Mouse (Mus musculus): Measurements from ENCODE around the gene Pkp4.
"Not testable (repeated sequence)": the region's sequence is repeated elsewhere in the genome, so short reads cannot be mapped to it uniquely, and the experiment has no call there.

Pkp4 gene

GRCm38 (mm10) chr2:59343834-59344233 lies 183.2 kb downstream of the Pkp4 start:
- no peak for DNase-seq

GRCm38 (mm10) chr2:59344699-59345098 lies 184.0 kb downstream of the Pkp4 start:
- no peak for DNase-seq

- DNase-seq = no peak
Measured at GRCm38 (mm10) chr2:59345141-59345839, 184.6 kb downstream of the Pkp4 start.

GRCm38 (mm10) chr2:59346443-59346842 lies 185.8 kb downstream of the Pkp4 start:
- no peak for DNase-seq

- no peak for DNase-seq
Measured at GRCm38 (mm10) chr2:59348585-59348984, 187.9 kb downstream of the Pkp4 start.

- DNase-seq = no peak
Measured at GRCm38 (mm10) chr2:59350094-59350493, 189.4 kb downstream of the Pkp4 start.

GRCm38 (mm10) chr2:59351303-59352099 lies 190.9 kb downstream of the Pkp4 start:
- no peak for DNase-seq

- DNase-seq = no peak
Measured at GRCm38 (mm10) chr2:59353821-59354220, 193.2 kb downstream of the Pkp4 start.

GRCm38 (mm10) chr2:59355531-59356289 lies 195.1 kb downstream of the Pkp4 start:
- DNase-seq = no peak

GRCm38 (mm10) chr2:59359760-59360342 lies 199.2 kb downstream of the Pkp4 start:
- DNase-seq = no peak

GRCm38 (mm10) chr2:59361350-59361780 lies 200.7 kb downstream of the Pkp4 start:
- DNase-seq = no peak

GRCm38 (mm10) chr2:59364156-59364842 lies 203.6 kb downstream of the Pkp4 start:
- DNase-seq = no peak

GRCm38 (mm10) chr2:59367191-59367590 lies 206.5 kb downstream of the Pkp4 start:
- no peak for DNase-seq

GRCm38 (mm10) chr2:59373113-59373512 lies 212.5 kb downstream of the Pkp4 start:
- no peak for DNase-seq

- DNase-seq = no peak
Measured at GRCm38 (mm10) chr2:59378096-59378495, 217.4 kb downstream of the Pkp4 start.

GRCm38 (mm10) chr2:59378861-59379260 lies 218.2 kb downstream of the Pkp4 start:
- not testable (repeated sequence) for DNase-seq

GRCm38 (mm10) chr2:59383231-59383630 lies 222.6 kb downstream of the Pkp4 start:
- no peak for DNase-seq

- DNase-seq = no peak
Measured at GRCm38 (mm10) chr2:59383852-59384776, 223.5 kb downstream of the Pkp4 start.

- DNase-seq = no peak
Measured at GRCm38 (mm10) chr2:59385211-59385935, 224.7 kb downstream of the Pkp4 start.

GRCm38 (mm10) chr2:59389971-59390370 lies 229.3 kb downstream of the Pkp4 start:
- DNase-seq = no peak

- DNase-seq = no peak
Measured at GRCm38 (mm10) chr2:59393177-59393576, 232.5 kb downstream of the Pkp4 start.
